Comparison of ENCODE assay signal across 7 mouse cellular contexts in the genomic region with DNA sequence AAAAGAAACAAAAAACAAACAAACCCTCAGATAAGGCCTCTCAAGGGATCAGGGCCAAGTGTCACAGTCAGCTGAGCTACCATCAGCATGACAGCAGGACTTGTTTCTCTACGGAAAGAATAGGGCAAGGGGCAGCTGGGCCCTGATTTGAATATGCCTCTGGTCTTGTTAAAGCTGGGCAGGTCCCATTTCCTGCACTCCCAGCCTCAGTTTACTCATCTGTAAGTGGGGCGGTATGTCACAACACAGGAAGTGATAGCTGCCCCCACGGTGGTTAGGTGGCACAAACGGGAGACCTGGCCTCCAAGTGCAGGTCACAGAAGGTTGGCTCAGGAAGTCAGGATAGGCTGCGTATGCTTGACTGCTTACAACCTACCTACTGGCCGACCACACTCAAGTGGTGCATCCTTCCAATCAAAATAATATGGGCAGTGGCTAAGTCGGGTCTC. TPM values are rescaled to one million over a fixed set of nuclear protein-coding genes. Genes with fewer than 3 reads are reported as not detected.
DNase-seq lines count a peak whose midpoint lies in the region; ATAC-seq and TF ChIP-seq lines count a peak whose summit lies in the region.

No protein-coding gene starts in this region.

- peaks cover 13% of the 10 kb centered on the region for H3K4me1 ChIP-seq in lung, postnatal 0 days (ENCODE audit: insufficient read depth, low read depth, low read length)
- no peaks in the 10 kb centered on the region for H3K4me1 ChIP-seq in embryonic facial prominence, embryonic 11.5 days (ENCODE audit: control insufficient read depth, insufficient read depth, low read length)
- H3K4me1 ChIP-seq in hindbrain, embryonic 14.5 days (replicated peaks; ENCODE audit: control insufficient read depth, insufficient read depth, low read length), result peaks cover 26% of the 10 kb centered on the region
- H3K4me1 ChIP-seq in midbrain, postnatal 0 days (ENCODE audit: insufficient read depth, low read length), result peaks cover 16% of the 10 kb centered on the region; the same call in 1 of the 2 replicates

- no peak for TF ChIP-seq EP300 in lung, postnatal 0 days (IDR thresholded peaks at IDR 0.05)

- no peak overlapping the region for H3K27ac ChIP-seq in lung, postnatal 0 days (ENCODE audit: low read length)
- H3K27ac ChIP-seq in embryonic facial prominence, embryonic 11.5 days (replicated peaks; ENCODE audit: low read depth, low read length), result no peak overlapping the region
- H3K27ac ChIP-seq in hindbrain, embryonic 14.5 days, result no peak overlapping the region
- no peak overlapping the region for H3K27ac ChIP-seq in midbrain, postnatal 0 days (ENCODE audit: low read depth, low read length)

- peak overlapping the region; percentile 89 for H3K4me2 ChIP-seq in lung, postnatal 0 days (replicated peaks; ENCODE audit: low read depth, low read length)
- H3K4me2 ChIP-seq in embryonic facial prominence, embryonic 11.5 days (ENCODE audit: low read depth, low read length), result peak overlapping the region; percentile 67
- H3K4me2 ChIP-seq in hindbrain, embryonic 14.5 days (replicated peaks), result peak overlapping the region; percentile 92
- peak overlapping the region; percentile 63 for H3K4me2 ChIP-seq in midbrain, postnatal 0 days (ENCODE audit: low read depth, low read length, poor library complexity, severe bottlenecking)

- H3K9me3 ChIP-seq in lung, postnatal 0 days (ENCODE audit: low read length), result no peaks in the 10 kb centered on the region
- H3K9me3 ChIP-seq in embryonic facial prominence, embryonic 11.5 days (replicated peaks; ENCODE audit: control insufficient read depth, low read length), result no peaks in the 10 kb centered on the region
- H3K9me3 ChIP-seq in hindbrain, embryonic 14.5 days (ENCODE audit: control insufficient read depth, low read length), result no peaks in the 10 kb centered on the region
- H3K9me3 ChIP-seq in midbrain, postnatal 0 days (ENCODE audit: low read length), result no peaks in the 10 kb centered on the region

- H3K4me3 ChIP-seq in lung, postnatal 0 days (ENCODE audit: low read depth, low read length), result peak overlapping the region; percentile 76
- peak overlapping the region; percentile 82 for H3K4me3 ChIP-seq in embryonic facial prominence, embryonic 11.5 days (ENCODE audit: low read depth, low read length)
- peak overlapping the region; percentile 97 for H3K4me3 ChIP-seq in hindbrain, embryonic 14.5 days (replicated peaks; ENCODE audit: low read length)
- peak overlapping the region; percentile 98 for H3K4me3 ChIP-seq in midbrain, postnatal 0 days (ENCODE audit: low read depth, low read length)

- no peak for ATAC-seq in lung, postnatal 0 days
- no peak for ATAC-seq in embryonic facial prominence, embryonic 11.5 days (replicated peaks; ENCODE audit: insufficient number of reproducible peaks, low FRiP score, low TSS enrichment, low read depth)
- ATAC-seq in hindbrain, embryonic 14.5 days (ENCODE audit: low FRiP score), result no peak
- no peak for ATAC-seq in midbrain, postnatal 0 days (ENCODE audit: low FRiP score)
- no peak for ATAC-seq in activated CD4-positive, CD25-positive, alpha-beta regulatory T cell, adult 4 months

- no peaks in the 10 kb centered on the region for H3K36me3 ChIP-seq in lung, postnatal 0 days (ENCODE audit: insufficient read depth, low read length)
- H3K36me3 ChIP-seq in embryonic facial prominence, embryonic 11.5 days (replicated peaks; ENCODE audit: control insufficient read depth, insufficient read depth, low read depth, low read length), result no peaks in the 10 kb centered on the region
- H3K36me3 ChIP-seq in hindbrain, embryonic 14.5 days (replicated peaks; ENCODE audit: control insufficient read depth, insufficient read depth), result no peaks in the 10 kb centered on the region; the same call in 1 of the 2 replicates
- H3K36me3 ChIP-seq in midbrain, postnatal 0 days (ENCODE audit: insufficient read depth, low read length), result no peaks in the 10 kb centered on the region

- DNase-seq in lung, postnatal 0 days (ENCODE audit: low spot score), result peak; percentile 30
- DNase-seq in lung, postnatal 14 days, result no peak
- DNase-seq in embryonic facial prominence, embryonic 11.5 days (ENCODE audit: low spot score), result no peak
- no peak for DNase-seq in hindbrain, embryonic 14.5 days (ENCODE audit: low spot score)
- DNase-seq in midbrain, postnatal 0 days (ENCODE audit: low spot score), result no peak
- DNase-seq in layer of hippocampus, adult 18-20 months (ENCODE audit: low spot score in 2 of 2), result no peak

- no peaks in the 10 kb centered on the region for H3K27me3 ChIP-seq in lung, postnatal 0 days (replicated peaks; ENCODE audit: insufficient read depth, low read length)
- no peaks in the 10 kb centered on the region for H3K27me3 ChIP-seq in embryonic facial prominence, embryonic 11.5 days (ENCODE audit: control insufficient read depth, insufficient read depth, low read length)
- no peaks in the 10 kb centered on the region for H3K27me3 ChIP-seq in hindbrain, embryonic 14.5 days (ENCODE audit: control insufficient read depth, insufficient read depth, low read length)
- H3K27me3 ChIP-seq in midbrain, postnatal 0 days (ENCODE audit: insufficient read depth, low read length), result no peaks in the 10 kb centered on the region

- TF ChIP-seq CTCF in lung, postnatal 0 days (IDR thresholded peaks at IDR 0.05), result no peak
- no peak for TF ChIP-seq CTCF in midbrain, postnatal 0 days (IDR thresholded peaks at IDR 0.05)

- peak overlapping the region; percentile 68; the same call in 1 of the 2 replicates for H3K9ac ChIP-seq in lung, postnatal 0 days (replicated peaks; ENCODE audit: low read depth)
- peak overlapping the region; percentile 81 for H3K9ac ChIP-seq in embryonic facial prominence, embryonic 11.5 days (replicated peaks; ENCODE audit: low read length)
- peak overlapping the region; percentile 98 for H3K9ac ChIP-seq in hindbrain, embryonic 14.5 days
- H3K9ac ChIP-seq in midbrain, postnatal 0 days (replicated peaks; ENCODE audit: low read length, poor library complexity, severe bottlenecking), result peak overlapping the region; percentile 91; the same call in 1 of the 2 replicates

- 13% methylated on average over 7 of the region's 7 CpGs for WGBS in lung, postnatal 0 days
- whole genome bisulfite sequencing in embryonic facial prominence, embryonic 11.5 days, result 28% methylated on average over 7 of the region's 7 CpGs
- 32% methylated on average over 7 of the region's 7 CpGs for WGBS in hindbrain, embryonic 14.5 days
- 34% methylated on average over 7 of the region's 7 CpGs for WGBS in midbrain, postnatal 0 days

RNA-seq across cellular contexts. Expression of a gene that starts 2.0 kb away (rescaled TPM):
- polyA plus RNA-seq in lung, postnatal 0 days (2015; fragmentation: Nextera tagmentation; extraction: Ambion mirVana), result 17.0 and 19.1 TPM in 2 replicates
- polyA plus RNA-seq in embryonic facial prominence, embryonic 11.5 days (2014; fragmentation: Nextera tagmentation; extraction: Ambion mirVana), result 17.8 and 19.3 TPM in 2 replicates
- 26.2 and 32.5 TPM in 2 replicates for polyA plus RNA-seq in hindbrain, embryonic 14.5 days (2014; fragmentation: Nextera tagmentation; extraction: Ambion mirVana)
- total RNA-seq in midbrain, postnatal 0 days (2014; rRNA removed), result 28.7 and 33.5 TPM in 2 replicates
- polyA plus RNA-seq in midbrain, postnatal 0 days (2015; fragmentation: Nextera tagmentation; extraction: Ambion mirVana), result 14.5 and 15.9 TPM in 2 replicates
- total RNA-seq in layer of hippocampus, adult 18-20 months (2021), result 10 to 100 TPM in 1 of 2 experiments, 1 to 10 TPM in 1; 9.6 to 12.1 TPM
- polyA plus RNA-seq in activated CD4-positive, CD25-positive, alpha-beta regulatory T cell, adult 4 months (2017; shearing (Covaris generic)), result 1 to 10 TPM; 5.7 to 6.8 TPM

RNA-seq across cellular contexts. Expression of a gene that starts 19.3 kb away (rescaled TPM):
- polyA plus RNA-seq in lung, postnatal 0 days (2015; fragmentation: Nextera tagmentation; extraction: Ambion mirVana), result 97.1 and 106 TPM in 2 replicates
- polyA plus RNA-seq in embryonic facial prominence, embryonic 11.5 days (2014; fragmentation: Nextera tagmentation; extraction: Ambion mirVana), result 50.4 and 58.1 TPM in 2 replicates
- 23.5 and 24.3 TPM in 2 replicates for polyA plus RNA-seq in hindbrain, embryonic 14.5 days (2014; fragmentation: Nextera tagmentation; extraction: Ambion mirVana)
- 10.1 and 23.1 TPM in 2 replicates for total RNA-seq in midbrain, postnatal 0 days (2014; rRNA removed)
- polyA plus RNA-seq in midbrain, postnatal 0 days (2015; fragmentation: Nextera tagmentation; extraction: Ambion mirVana), result 22.9 and 23.4 TPM in 2 replicates
- total RNA-seq in layer of hippocampus, adult 18-20 months (2021), result 10 to 100 TPM; 12.0 to 12.8 TPM
- polyA plus RNA-seq in activated CD4-positive, CD25-positive, alpha-beta regulatory T cell, adult 4 months (2017; shearing (Covaris generic)), result 10 to 100 TPM; 58.3 to 66.8 TPM

RNA-seq across cellular contexts. Expression of a gene that starts 33.5 kb away (rescaled TPM):
- 45.3 and 48.4 TPM in 2 replicates for polyA plus RNA-seq in lung, postnatal 0 days (2015; fragmentation: Nextera tagmentation; extraction: Ambion mirVana)
- polyA plus RNA-seq in embryonic facial prominence, embryonic 11.5 days (2014; fragmentation: Nextera tagmentation; extraction: Ambion mirVana), result 60.4 and 65.6 TPM in 2 replicates
- 52.4 and 57.7 TPM in 2 replicates for polyA plus RNA-seq in hindbrain, embryonic 14.5 days (2014; fragmentation: Nextera tagmentation; extraction: Ambion mirVana)
- 47.1 and 53.4 TPM in 2 replicates for total RNA-seq in midbrain, postnatal 0 days (2014; rRNA removed)
- polyA plus RNA-seq in midbrain, postnatal 0 days (2015; fragmentation: Nextera tagmentation; extraction: Ambion mirVana), result 52.0 and 55.5 TPM in 2 replicates
- 10 to 100 TPM; 29.4 to 30.7 TPM for total RNA-seq in layer of hippocampus, adult 18-20 months (2021)
- 10 to 100 TPM; 27.9 to 28.2 TPM for polyA plus RNA-seq in activated CD4-positive, CD25-positive, alpha-beta regulatory T cell, adult 4 months (2017; shearing (Covaris generic))
